Mouse (Mus musculus): ENCODE measurements at regions not wholly inside any gene's neighbourhood (a gene's known extent, or its start where the extent isn't known, plus 50 kb on each side); places are given as distances from the start of the nearest gene placed in this dataset.

- DNase-seq = no peak
Measured at GRCm38 (mm10) chr16:95809127-95809876, 107.4 kb downstream of the Ets2 start.

DNA sequence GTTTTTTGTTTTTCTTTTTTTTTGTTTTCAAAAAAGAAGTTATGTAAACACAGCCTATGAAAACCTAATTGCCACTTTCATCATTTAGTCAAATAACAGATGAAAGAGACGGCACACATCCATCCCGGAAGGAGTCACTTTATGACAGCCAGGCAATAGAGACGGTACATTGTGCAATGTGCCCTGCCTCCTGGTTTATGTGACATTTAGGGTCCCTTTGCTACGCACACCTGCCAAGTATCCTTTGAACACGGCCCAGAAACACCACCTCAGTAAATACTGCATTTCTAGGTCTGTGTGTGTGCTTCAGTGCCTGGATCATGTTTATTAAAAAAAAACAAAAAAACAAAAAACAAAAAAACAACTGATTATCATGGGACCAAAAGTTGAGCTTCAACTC is 104.6 kb downstream of the Ets2 start:
- DNase-seq = no peak

DNA sequence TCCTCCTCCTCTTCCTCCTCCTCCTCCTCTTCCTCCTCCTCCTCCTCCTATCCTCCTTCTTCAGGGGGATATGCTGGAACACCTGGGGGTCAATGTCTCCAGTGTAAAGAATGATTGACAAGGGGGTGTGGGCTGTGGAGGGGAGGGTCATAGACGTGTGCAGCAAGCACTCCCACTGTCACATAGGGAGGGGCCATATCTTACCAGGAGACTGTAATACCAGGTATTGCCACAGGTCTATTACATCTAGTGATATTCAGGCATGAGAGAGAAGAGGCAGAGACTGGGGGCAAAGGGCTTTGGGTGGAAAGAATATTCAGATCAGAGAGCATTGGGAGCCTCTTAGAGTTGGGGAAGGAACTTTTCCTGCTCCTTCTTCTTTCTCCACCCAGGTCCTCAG is 102.3 kb downstream of the Ets2 start:
- no peak for DNase-seq

- no peak for DNase-seq
Measured at GRCm38 (mm10) chr16:95802641-95803040, 100.8 kb downstream of the Ets2 start.

DNA sequence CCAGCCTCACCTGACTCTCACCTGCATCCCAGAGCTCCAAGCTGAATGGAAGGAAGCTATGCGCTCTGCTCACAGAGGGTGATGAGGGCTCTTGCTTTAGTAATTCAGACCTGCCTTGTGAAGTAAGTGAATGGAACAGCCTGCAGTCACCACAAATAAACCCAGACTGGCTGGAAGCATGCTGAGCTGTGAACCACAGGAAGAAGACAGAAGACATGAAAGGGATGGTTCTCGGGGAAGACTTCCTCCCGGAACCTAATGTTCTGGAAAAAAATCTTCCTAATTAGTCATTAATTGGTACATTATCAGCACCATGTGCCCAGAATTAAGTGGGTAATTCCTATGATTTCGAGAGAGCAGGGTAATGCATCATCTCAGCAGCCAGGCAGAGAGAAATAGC is 100.3 kb downstream of the Ets2 start:
- DNase-seq = no peak

DNA sequence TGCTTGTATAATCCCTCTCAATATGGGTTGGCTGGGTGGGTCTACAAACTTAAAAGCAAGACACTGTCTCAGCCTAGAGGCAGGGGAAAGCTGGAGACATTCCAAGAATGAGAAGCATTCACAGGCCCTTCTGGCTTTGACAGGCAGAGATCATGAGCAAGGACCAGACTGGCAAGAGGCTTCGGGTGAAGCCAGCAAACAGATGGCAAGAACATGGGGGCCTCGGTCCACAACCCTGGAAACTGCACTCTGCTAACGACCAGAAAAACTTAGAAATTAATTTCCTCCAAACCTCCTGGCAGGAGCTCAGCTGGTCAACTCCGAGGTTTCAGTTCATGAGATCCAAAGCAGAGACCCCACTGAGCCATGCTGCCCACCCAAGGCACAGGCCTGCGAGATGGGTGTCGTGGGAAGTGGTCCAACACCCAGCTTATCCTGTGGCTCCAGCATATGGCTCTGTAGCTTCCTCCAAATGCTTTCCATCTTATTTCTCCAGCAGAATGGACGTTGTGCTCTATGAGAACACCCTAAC is 99.1 kb downstream of the Ets2 start:
- DNase-seq = no peak

DNA sequence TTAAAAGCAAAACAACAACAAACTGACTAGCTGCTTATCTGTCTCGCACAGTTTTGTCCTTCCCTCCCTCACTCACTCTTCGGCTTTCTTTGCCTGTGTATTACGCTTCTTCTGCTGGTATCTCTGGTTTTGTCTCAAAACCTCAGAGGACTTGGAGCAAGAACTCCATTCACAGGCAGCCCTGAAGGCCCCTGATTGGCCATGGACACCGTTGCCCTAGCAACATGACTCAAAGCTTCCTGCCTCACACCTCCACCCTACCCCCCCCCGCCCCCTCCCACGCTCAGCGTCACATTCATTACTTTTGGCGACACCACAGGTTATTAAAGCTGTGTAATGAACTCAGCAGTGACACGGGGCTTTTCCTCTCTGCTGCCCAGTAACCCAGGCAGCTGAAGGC is 96.7 kb downstream of the Ets2 start:
- DNase-seq = no peak

- no peak for DNase-seq
Measured at GRCm38 (mm10) chr16:95798099-95798498, 96.2 kb downstream of the Ets2 start.

DNA sequence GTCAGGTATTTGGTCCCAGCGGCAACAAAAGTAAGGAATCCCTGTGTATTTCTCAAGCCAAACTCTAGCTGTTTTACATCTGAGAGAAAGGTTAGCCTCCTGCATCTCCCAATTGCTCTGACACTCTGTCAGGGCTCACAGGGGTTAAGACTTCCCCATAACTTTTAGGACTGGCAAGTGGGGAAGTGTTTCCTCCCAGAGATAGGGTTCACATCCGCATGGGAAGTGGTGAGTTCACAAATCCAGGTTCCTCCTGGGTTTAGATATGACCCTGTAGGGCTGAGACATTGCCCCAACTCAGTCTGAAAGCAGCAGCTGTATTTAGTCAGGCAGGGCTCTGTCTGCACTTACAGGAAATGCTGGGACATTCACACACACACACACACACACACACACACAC is 95.3 kb downstream of the Ets2 start:
- DNase-seq = no peak

DNA sequence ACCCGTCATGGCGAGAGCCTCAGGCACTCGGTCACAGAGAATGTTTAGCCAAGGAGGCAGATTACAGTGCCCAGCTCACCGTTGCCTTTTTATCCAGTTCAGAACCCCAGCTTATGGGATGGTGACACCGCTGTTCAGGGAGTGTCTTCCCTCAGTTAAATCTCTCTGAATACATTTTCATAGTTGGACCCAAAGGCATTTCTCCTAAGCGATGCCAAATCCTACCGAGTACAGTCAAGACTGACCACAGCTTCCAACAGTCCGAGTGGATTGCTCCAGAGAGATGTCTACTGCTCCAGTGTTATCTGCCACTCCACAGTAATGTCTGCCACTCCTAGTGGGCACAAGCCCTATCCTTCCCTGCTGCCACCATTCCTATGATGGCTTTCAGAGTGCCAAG is 93.0 kb downstream of the Ets2 start:
- DNase-seq = no peak

DNA sequence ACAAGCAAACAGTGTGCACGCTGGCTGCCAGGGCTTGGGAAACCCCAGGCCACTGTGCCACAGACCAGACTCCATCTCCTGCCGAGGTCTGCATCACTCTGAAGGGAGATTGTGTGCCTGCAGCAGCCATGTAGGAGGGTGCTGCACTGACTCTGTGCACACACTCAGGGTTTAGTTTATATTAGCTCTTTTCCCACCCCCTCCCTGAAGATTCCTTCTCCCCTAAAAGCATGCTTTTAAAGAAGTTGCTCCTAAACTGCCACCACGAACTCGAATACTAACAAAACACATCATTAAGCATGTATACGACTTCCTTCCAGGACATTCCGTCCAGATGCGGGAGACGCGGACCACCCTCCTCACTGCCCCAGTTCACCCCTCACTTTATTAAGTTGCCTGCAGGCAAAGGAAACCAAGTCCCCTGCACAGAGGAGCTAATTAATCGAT is 92.4 kb downstream of the Ets2 start:
- no peak for DNase-seq

GRCm38 (mm10) chr16:95790691-95791090 is 88.8 kb downstream of the Ets2 start:
- DNase-seq = no peak

DNA sequence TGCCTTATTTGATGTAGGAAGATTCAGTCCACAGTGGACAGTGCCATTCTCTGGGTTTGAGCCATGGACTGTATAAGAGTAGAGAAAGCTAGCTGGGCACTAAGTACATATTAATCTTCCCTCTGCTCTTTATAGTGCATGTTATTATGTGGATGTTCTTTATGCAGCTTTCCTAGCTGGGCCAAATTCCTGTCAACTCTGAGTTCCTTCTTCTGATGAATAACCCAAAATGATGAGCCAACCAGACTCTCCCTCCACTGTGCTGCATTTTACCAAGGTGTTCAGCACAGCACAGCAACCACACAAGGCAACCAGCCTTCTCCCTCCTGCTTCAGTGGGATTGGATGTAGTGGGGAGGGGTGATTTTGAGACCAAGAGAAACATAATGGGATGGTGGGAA is 87.7 kb downstream of the Ets2 start:
- no peak for DNase-seq

GRCm38 (mm10) chr16:95781681-95782080 is 79.8 kb downstream of the Ets2 start:
- DNase-seq = no peak

DNA sequence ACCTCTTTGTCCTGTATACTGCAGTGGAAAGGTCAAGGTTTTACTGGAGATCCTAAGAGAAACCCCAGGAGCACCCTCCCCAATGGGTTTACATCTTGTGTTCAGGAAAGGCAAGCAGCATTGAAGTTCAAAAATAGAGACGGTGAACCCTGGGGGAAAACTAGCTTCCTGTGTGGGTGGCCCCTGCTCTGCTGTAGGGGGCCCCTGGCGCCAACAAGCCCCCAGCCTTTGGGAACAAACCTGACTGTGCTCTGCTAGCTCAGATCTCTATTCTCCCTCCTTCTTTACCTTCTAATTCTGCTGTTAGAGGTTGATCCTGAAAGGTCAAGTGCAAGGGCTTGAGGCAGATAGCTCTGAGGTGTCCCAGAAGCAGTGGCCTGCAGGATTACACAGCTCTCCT is 78.6 kb downstream of the Ets2 start:
- DNase-seq = no peak

DNA sequence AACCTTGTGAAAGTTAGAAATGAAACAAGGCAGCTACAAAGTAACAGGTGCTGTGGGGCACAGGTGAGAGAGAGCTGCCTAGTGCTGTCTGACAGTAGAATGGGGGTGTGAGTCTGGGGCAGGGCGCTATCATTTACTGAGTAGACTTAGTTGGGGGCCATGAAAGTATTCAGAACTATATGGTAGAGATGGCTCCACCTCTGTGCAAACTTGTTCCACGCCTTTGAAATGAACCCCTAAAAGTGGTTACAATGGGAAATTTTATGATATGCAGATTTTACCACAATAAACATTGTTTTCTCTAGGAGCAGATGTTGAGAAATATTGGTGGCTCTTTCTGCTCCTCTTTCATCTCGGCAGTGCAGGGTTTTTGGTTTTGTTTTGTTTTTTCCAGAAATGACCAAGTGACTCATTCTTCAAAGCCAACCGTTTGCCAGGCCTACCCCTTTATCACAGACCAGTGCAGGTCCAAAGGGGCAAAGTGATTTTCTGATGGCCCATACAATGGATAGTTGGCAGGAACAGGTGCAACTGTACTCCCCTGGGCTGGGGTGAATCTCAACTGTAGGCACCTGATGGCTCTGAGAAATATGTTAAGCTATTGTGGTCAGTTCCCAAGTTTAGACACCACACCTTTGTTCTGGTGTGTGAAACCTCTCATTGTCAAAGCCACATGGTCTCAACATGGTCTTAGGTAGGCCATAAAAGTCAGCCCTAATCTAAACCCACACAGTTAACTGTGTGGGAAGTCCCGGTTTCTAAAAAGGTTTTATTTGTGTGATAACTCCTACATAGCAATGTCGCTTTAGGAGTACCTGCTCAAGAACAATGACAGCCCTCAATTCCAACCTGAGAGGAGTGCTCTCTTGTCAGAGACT is 77.2 kb downstream of the Ets2 start:
- DNase-seq = no peak

GRCm38 (mm10) chr16:95778173-95778572 is 76.3 kb downstream of the Ets2 start:
- DNase-seq = no peak

GRCm38 (mm10) chr16:95776610-95777363 is 74.9 kb downstream of the Ets2 start:
- no peak for DNase-seq

- no peak for DNase-seq
Measured at GRCm38 (mm10) chr16:95776010-95776409, 74.1 kb downstream of the Ets2 start.

- no peak for DNase-seq
Measured at GRCm38 (mm10) chr16:95775361-95775760, 73.5 kb downstream of the Ets2 start.

GRCm38 (mm10) chr16:95773151-95773550 is 71.3 kb downstream of the Ets2 start:
- DNase-seq = no peak
